Mouse (Mus musculus) T-cell, adult 2 months (primary cell): ENCODE data around the gene Zfp629.

Experiments used
- DNase-seq: peaks from one replicate; pipeline ENCODE4 v3.0.0; 2022; ENCODE audit warnings: low spot score

Zfp629 gene

GRCm38 (mm10) chr7:127614511-127614890 lies 1.1 kb downstream of the Zfp629 start:
- DNase-seq, result peak; percentile 20

DNA sequence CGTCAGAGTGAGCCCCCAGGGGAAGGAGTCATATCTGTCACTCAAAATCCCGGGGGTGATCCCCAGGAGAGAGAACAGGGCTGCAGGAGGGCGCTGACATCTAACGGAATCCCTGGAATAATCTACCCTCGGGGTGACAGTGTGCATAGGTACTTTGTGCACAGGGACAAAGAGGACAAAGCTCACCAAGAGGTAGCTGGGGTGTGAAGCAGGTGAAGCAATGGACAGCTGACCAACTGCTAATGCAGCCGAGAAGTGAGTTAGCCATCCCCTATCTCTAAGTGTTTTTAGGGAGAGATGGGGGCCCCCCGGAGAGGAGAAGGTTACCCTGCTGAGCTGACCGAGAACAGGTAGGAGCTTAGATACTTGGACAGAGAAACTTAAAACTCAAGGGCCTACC lies 1.5 kb downstream of the Zfp629 start:
- DNase-seq, result no peak

GRCm38 (mm10) chr7:127613501-127613900 lies 2.1 kb downstream of the Zfp629 start:
- DNase-seq, result no peak

DNA sequence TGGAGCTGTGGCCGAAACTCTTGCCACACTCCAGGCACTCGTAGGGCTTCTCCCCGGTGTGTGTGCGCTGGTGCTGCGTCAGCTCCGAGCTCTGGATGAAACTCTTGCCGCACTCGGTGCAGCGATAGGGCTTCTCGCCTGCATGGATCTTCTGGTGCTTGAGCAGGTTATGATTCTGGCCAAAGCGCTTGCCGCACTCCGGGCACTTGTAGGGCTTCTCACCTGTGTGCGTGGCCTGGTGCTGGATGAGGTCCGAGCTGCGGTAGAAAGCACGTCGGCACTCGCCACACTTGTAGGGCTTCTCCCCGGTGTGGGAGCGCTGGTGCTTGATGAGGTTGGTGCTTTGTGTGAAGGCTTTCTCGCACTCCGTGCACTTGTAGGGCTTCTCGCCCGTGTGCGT lies 4.0 kb downstream of the Zfp629 start:
- no peak for DNase-seq

DNA sequence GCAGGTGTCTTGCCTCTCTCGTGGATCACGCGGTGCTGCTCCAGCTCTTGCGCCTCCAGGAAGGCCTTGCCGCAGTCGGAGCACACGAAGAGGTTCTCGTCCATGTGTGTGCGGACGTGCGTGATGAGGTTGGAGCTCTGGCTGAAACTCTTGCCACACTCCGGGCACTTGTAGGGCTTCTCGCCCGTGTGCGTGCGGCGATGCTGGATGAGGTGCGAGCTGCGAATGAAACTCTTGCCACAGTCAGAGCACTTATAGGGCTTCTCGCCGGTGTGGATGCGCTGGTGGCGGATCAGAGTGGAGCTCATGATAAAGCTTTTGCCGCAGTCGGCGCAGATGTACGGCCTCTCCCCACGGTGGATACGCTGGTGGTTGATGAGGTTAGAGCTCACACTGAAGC lies 4.6 kb downstream of the Zfp629 start:
- no peak for DNase-seq

GRCm38 (mm10) chr7:127607150-127607549 lies 8.4 kb downstream of the Zfp629 start:
- no peak for DNase-seq

GRCm38 (mm10) chr7:127604256-127604655 lies 11.3 kb downstream of the Zfp629 start:
- DNase-seq, result no peak

GRCm38 (mm10) chr7:127602903-127603302 lies 12.7 kb downstream of the Zfp629 start:
- no peak for DNase-seq

DNA sequence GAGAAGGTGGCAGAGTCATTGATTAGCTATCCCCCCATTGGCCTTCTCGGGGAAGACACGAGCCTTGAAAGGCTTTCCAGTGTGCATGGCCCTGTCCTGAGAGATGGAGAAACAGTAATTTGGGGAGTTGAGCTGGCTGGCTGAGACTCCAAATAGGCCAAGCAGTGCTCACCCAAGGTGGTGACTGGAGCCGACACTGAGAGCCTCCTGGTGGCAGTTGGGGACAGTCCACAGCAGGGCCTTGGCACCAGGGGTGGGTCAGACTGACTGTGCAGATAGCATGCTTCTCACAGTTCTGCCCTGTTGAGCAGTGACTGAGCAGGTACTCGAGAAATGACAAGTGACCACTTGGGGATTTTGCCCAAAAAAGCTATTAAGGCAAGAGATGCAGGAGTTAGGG lies 13.9 kb downstream of the Zfp629 start:
- DNase-seq, result no peak

- DNase-seq, result no peak
Measured at GRCm38 (mm10) chr7:127600612-127601011, 15.0 kb downstream of the Zfp629 start.

DNA sequence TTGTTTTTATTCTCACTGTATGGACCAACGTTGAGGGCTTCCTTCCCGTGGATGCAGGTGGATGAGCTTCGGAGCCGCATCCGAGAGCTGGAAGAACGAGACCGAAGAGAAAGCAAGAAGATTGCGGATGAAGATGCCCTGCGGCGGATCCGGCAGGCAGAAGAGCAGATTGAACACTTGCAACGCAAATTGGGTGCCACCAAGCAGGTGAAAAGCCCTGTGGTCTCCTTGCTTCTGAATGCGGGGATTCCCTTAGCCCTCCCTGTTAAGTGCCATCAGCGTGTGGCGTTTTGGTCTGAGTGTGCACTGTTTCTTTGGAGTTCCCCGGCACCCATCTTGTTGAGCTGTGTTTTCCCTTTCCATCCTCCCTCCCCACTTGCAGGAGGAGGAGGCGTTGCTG lies 18.9 kb downstream of the Zfp629 start:
- no peak for DNase-seq

DNA sequence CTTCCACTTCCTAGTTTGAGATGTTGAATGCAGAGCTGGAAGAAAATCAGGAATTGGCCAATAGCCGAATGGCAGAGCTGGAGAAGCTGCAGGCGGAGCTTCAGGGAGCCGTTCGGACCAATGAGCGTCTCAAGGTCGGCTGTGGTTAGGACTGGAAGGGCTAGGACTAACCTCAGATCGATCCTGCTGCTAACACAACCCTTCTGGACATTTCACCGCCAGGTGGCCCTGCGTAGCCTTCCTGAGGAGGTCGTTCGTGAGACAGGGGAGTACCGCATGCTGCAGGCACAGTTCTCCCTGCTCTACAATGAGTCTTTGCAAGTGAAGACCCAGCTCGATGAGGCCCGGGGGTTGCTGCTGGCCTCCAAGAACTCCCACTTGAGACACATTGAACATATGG lies 23.0 kb downstream of the Zfp629 start:
- DNase-seq, result no peak

DNA sequence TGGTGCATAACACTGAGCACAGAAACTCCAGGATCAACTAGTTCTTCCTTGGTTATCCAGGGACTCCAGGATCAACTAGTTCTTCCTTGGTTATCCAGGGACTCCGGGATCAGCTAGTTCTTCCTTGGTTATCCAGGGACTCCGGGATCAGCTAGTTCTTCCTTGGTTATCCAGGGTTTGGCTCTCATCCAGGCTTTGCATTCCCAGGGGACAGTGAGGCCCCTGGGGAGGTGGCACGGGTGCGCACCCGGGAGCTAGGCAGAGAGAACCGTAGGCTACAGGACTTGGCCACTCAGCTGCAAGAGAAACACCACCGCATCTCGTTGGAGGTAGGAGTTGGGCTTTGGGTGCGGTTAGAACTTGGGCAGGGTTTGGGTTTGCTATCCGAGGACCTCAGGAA lies 24.5 kb downstream of the Zfp629 start:
- DNase-seq, result no peak

GRCm38 (mm10) chr7:127589637-127590036 lies 26.0 kb downstream of the Zfp629 start:
- no peak for DNase-seq

GRCm38 (mm10) chr7:127588901-127589300 lies 26.7 kb downstream of the Zfp629 start:
- DNase-seq, result no peak

DNA sequence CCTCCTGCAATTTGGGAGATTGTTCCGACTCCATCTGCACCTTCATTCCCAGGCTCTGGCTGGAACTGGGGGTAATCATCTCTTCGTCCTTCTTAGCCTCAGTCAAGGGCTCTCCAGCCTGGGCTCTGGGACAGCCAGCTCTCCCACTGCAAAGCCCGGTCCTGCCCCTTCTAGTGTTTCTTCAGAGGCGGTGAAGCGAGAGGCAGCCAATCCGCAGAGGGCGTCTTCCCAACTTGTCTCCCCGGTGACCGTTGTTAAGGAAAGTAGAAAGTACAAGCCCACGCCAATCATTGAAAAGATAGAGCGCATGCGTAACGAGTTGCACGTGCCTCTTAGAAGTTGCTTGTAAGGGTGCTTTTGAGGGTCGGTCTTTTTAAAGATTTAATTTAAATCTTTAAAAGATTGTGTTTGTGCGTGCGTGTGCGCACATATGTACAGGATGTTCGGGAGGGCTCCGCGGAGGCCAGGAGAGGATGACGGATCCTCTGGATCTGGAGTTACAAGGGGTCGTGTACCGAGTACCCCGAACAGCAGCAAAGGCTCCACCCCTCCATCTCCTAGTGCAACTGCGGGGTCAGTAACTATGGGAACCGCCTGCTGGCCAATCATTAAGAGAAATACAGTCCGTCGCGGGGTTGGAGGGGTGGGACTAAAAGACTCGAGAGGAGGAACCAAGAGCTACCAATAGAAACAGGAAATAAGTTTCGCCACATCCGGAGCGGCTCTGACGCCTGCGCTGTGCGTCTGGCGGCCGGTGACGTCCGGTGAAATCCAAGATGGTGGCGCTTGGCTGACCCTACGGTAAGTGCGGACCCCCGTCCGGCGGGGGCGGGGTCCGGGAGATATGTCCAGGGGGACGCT lies 27.4 kb downstream of the Zfp629 start, which contains the start of the genes Ccdc189 and Rnf40:
TSS of gene Ccdc189 (minus strand) at position 585 of the 861 bp plus-strand sequence.
TSS of gene Rnf40 (plus strand) at position 757 of the 861 bp plus-strand sequence.
- peak; percentile 94 for DNase-seq

GRCm38 (mm10) chr7:127587196-127587595 lies 28.4 kb downstream of the Zfp629 start:
- DNase-seq, result no peak

- DNase-seq, result no peak
Measured at GRCm38 (mm10) chr7:127586149-127586548, 29.4 kb downstream of the Zfp629 start.

DNA sequence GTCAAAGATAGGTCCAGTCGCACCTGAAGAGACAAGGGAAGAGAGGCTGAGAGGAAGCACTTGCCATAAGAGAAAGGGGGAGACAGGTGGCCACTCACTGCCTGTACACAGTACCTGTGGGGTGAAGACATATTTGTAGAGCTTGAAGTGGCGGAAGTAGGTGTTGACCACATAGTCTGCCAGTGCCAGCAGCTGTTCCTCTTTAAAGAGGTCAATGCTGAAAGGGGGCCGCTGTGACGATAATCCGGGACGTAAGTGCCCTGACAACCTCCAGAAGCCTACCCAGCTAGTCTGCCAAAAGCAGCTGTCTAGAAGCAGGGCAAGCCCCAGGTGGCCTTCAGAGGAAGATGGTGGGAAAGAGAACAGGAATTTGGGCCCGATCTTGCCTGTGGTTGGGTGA lies 30.6 kb downstream of the Zfp629 start:
- DNase-seq, result no peak

GRCm38 (mm10) chr7:127583260-127583659 lies 32.3 kb downstream of the Zfp629 start:
- DNase-seq, result no peak

- DNase-seq, result no peak
Measured at GRCm38 (mm10) chr7:127574115-127574514, 41.5 kb downstream of the Zfp629 start.

- no peak for DNase-seq
Measured at GRCm38 (mm10) chr7:127573503-127574008, 42.0 kb downstream of the Zfp629 start.

DNA sequence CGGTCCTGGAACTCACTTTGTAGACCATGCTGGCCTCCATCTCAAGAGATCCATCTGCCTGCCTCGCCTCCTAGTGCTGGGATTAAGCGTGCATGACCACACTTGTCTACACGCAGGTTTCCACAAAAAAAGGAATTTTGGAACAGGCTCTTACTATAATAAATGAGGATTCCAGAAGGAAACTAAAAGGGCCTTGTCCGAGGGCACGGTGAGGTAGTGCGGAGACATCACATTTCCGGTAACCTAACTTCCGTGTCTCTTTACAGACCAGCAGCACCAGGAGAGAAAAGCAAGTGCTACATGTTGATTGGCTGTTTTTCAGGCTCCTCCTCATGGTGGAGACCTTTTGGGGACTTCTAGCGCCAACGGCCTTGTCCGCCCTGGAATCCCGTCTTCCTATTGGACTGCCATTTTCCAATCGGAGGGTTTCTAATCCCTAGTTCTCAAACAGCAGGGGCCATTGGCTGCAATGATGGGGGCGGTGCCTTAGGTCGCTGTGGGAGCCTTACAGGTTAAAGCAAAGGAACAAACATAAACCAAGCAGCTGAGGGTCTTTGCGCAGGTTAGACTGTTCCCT lies 42.6 kb downstream of the Zfp629 start, which contains the start of gene Phkg2:
TSS of gene Phkg2 (plus strand) at position 446 of the 577 bp plus-strand sequence.
- DNase-seq, result peak; percentile 95
